Mouse (Mus musculus) heart, postnatal 0 days (tissue): Measurements from ENCODE around the gene Vil1.

Experiments used
- CTCF ChIP-seq: IDR thresholded peaks from 2 replicates; pipeline ENCODE4 v1.5.1; 2016; ENCODE audit warnings: antibody characterized with exemption, control low read depth, low read depth
- EP300 ChIP-seq: IDR thresholded peaks from 2 replicates; pipeline ENCODE4 v1.6.1; 2016; ENCODE audit warnings: antibody characterized with exemption, low read depth

- TF ChIP-seq CTCF, result no peak
- no peak for TF ChIP-seq EP300
Observed at GRCm38 (mm10) chr1:74387386-74387988, 21.7 kb upstream of the Vil1 start.
